Mouse (Mus musculus) liver, postnatal 0 days (tissue): ENCODE results near the gene Trpm3. TPM values are rescaled to one million over a fixed set of nuclear protein-coding genes. Genes with fewer than 3 reads are reported as not detected.
A peak's percentile ranks its signal among the peaks of the same experiment; 100 is the strongest.

Source experiments
- ATAC-seq: fragments of 200-750 bp; cut with Nextera tagmentation; 2 replicates; pipeline ENCODE4 v1.8.0; 2017; ENCODE audit warnings: mild to moderate bottlenecking, moderate library complexity
- DNase-seq: peaks from one replicate; pipeline ENCODE4 v3.0.0-alpha.2; 2016
- H3K27ac ChIP-seq: fragments of 300-500 bp; sonication (generic); 2 replicates; pipeline ENCODE4 v1.5.1; 2014; ENCODE audit warnings: antibody characterized with exemption, moderate library complexity, mild to moderate bottlenecking, low read depth
- H3K27me3 ChIP-seq: fragments of 300-500 bp; sonication (generic); 2 replicates; pipeline ENCODE4 v1.6.1; 2014; ENCODE audit warnings: low read length, control low read depth, mixed read lengths; ENCODE audit not compliant: insufficient read depth
- H3K36me3 ChIP-seq: fragments of 300-500 bp; sonication (generic); replicated peaks from 2 replicates; pipeline ENCODE4 v1.6.1; 2014; ENCODE audit warnings: mild to moderate bottlenecking, control low read depth, low read length, moderate library complexity, mixed read lengths; ENCODE audit not compliant: insufficient read depth
- H3K4me1 ChIP-seq: fragments of 300-500 bp; sonication (generic); 2 replicates; pipeline ENCODE4 v1.6.1; 2014; ENCODE audit warnings: antibody characterized with exemption, mild to moderate bottlenecking, control low read depth; ENCODE audit not compliant: insufficient read depth
- H3K4me2 ChIP-seq: fragments of 300-500 bp; sonication (generic); 2 replicates; pipeline ENCODE4 v1.6.1; 2014; ENCODE audit warnings: low read depth, mild to moderate bottlenecking, low read length, moderate library complexity, mixed read lengths
- H3K4me3 ChIP-seq: fragments of 300-500 bp; sonication (generic); 2 replicates; pipeline ENCODE4 v1.5.1; 2014; ENCODE audit warnings: low read depth, low read length
- H3K9ac ChIP-seq: fragments of 300-500 bp; sonication (generic); replicated peaks from 2 replicates; pipeline ENCODE4 v1.6.1; 2014; ENCODE audit warnings: mild to moderate bottlenecking, moderate library complexity
- H3K9me3 ChIP-seq: fragments of 300-500 bp; sonication (generic); 2 replicates; pipeline ENCODE4 v1.6.1; 2016; ENCODE audit warnings: mild to moderate bottlenecking, control low read depth, low read length, mixed read lengths
- CTCF ChIP-seq: sonication (generic); IDR thresholded peaks from 2 replicates; pipeline ENCODE4 v1.5.1; 2016; ENCODE audit warnings: antibody characterized with exemption, low read depth
- EP300 ChIP-seq: IDR thresholded peaks from 2 replicates; pipeline ENCODE4 v1.6.1; 2016; ENCODE audit warnings: antibody characterized with exemption, low read depth, mild to moderate bottlenecking
- WGBS: fragments of 180-500 bp; shearing (Covaris S2); extraction: QIAGEN DNeasy Blood & Tissue Kit; methylation state at CpG from one replicate; pipeline ENCODE4 v1.1.7; 2014; ENCODE audit not compliant: insufficient replicate concordance; 5-methylcytosine and 5-hydroxymethylcytosine counted together
- polyA plus RNA-seq: library from polyadenylated mRNA; unstranded; fragments of >200 nt; fragmentation: Nextera tagmentation; extraction: Ambion mirVana; gene quantifications from 2 replicates; pipeline ENCODE4 v1.2.1, GENCODE M21; 2015

The Trpm3 gene
- polyA plus RNA-seq, 1 experiment from 2014 or later = 0.02 TPM

DNA sequence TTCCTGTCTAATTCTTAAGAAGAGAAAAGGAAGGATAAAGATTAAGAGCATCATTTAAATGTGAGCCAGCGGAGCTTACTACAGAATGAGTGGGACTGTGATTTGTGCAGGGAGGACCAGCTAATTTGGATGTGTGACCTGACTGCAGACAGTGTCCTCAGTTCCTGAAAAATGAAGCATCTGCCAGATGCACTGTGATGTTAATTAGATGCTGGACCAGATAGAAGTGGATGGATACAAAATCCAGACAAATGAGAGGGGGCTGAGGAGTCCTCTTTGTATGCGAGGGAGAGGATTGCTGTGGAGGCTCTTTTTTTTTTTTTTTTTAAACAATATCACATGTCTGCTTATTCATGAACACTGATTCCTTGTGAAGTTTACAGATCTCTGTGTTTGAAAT, 83.7 kb downstream of the Trpm3 start:
- H3K4me2 ChIP-seq = no peak overlapping the region
- H3K4me3 ChIP-seq = no peak overlapping the region
- no peaks in the 10 kb centered on the region for H3K9me3 ChIP-seq
- TF ChIP-seq CTCF (no peak), EP300 (no peak)
- no peaks in the 10 kb centered on the region for H3K27me3 ChIP-seq
- H3K9ac ChIP-seq = no peak overlapping the region
- DNase-seq (no peak), ATAC-seq (no peak)
- H3K27ac ChIP-seq = no peak overlapping the region
- WGBS = 78% methylated on average over 2 of the region's 2 CpGs
- no peaks in the 10 kb centered on the region for H3K4me1 ChIP-seq
- H3K36me3 ChIP-seq = no peaks in the 10 kb centered on the region

DNA sequence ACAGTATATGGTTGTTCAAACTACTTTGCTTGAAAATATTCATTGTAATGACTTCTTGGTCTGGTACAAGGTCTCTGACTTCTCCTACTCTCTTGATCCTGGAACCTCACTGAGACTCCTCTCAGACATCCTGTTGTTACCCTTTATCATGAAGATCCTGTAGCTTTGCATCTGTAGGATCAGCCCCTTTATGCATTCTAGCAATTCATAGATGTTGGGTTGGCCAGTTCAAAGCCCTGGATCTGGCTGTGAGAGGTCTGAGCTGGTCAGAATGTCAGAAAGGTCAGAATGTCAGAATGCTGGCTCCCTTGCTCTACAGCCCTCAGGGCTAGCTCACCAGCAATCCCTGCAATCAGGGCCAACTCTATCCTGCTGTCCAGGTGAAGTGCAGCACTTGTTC, 95.3 kb downstream of the Trpm3 start:
- Histone ChIP-seq H3K9ac (no peak overlapping the region), H3K4me1 (no peaks in the 10 kb centered on the region), H3K36me3 (no peaks in the 10 kb centered on the region), H3K4me2 (no peak overlapping the region), H3K27me3 (no peaks in the 10 kb centered on the region), H3K27ac (no peak overlapping the region), H3K9me3 (no peaks in the 10 kb centered on the region), H3K4me3 (no peak overlapping the region)
- ATAC-seq = no peak
- no peak for DNase-seq
- TF ChIP-seq EP300 = no peak
- TF ChIP-seq CTCF = no peak

DNA sequence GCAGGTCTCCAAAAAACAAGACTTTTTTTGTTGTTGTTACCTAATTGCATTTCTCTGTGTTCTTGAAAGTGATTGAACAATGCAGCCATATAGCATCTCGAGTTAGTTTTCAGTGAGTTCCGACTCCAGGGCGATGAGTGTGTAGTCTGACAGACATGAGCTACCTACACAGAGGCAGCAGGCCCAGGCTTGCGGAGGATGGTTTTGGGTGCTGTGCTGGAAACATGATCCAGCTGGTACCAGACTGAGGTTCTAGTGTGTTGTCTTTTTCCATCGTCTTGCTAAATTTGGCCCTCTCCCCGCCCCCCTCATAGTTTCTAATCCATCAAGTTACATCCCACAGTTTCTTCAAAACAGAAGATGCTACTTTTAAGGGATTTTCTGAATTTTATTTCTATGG, 110.2 kb downstream of the Trpm3 start:
- H3K36me3 ChIP-seq = no peaks in the 10 kb centered on the region
- no peaks in the 10 kb centered on the region for H3K9me3 ChIP-seq
- no peaks in the 10 kb centered on the region for H3K4me1 ChIP-seq
- DNase-seq = no peak
- no peaks in the 10 kb centered on the region for H3K27me3 ChIP-seq
- no peak overlapping the region for H3K4me3 ChIP-seq
- H3K9ac ChIP-seq = no peak overlapping the region
- no peak overlapping the region for H3K27ac ChIP-seq
- 79% methylated on average over 6 of the region's 6 CpGs for WGBS
- TF ChIP-seq EP300 = no peak
- TF ChIP-seq CTCF = no peak
- no peak overlapping the region for H3K4me2 ChIP-seq
- no peak for ATAC-seq

DNA sequence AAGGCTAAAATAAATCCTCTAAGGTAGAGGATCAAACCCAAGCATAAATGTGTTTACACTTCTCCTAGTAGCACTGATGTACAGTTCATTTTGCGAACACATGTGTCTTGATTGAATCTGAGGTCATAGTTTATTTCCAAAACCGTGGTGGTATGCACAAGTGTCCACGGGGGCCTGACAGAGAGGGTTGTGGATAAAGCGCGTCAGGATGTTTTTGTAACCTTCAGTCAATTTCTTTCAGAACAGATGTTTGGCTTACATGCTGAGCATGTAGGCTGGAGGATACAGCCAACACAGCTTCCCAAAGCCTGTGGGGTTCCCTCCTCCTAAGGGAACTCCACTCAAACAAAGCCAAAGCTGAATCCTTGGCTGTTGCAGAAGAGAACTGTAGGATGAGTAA, 134.1 kb downstream of the Trpm3 start:
- no peak overlapping the region for H3K4me2 ChIP-seq
- H3K9me3 ChIP-seq = no peaks in the 10 kb centered on the region
- DNase-seq = no peak
- H3K27me3 ChIP-seq = no peaks in the 10 kb centered on the region
- ATAC-seq = no peak
- no peaks in the 10 kb centered on the region for H3K36me3 ChIP-seq
- H3K27ac ChIP-seq = no peak overlapping the region
- no peaks in the 10 kb centered on the region for H3K4me1 ChIP-seq
- no peak for TF ChIP-seq CTCF
- no peak for TF ChIP-seq EP300
- no peak overlapping the region for H3K9ac ChIP-seq
- no peak overlapping the region for H3K4me3 ChIP-seq
- 70% methylated on average over 5 of the region's 5 CpGs for WGBS

DNA sequence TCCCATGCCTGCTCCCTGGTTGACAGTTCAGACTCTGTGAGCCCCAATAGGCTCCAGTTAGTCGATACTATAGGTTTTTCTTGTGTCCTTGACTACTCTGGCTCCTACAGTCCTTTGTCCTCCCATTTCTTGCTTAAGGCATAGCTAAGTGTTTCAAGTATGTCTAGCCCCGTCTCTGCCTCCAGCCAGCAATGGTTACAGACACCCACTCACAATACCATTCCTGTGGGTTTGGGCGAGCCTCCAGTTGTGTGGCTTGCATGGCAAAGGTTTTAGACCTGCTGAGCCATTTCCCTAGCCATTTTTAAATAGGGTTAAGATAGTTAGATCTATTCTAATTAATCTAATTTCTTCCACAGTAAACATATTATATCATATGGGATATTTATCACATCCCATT, 145.8 kb downstream of the Trpm3 start:
- no peaks in the 10 kb centered on the region for H3K9me3 ChIP-seq
- H3K4me3 ChIP-seq = no peak overlapping the region
- no peaks in the 10 kb centered on the region for H3K4me1 ChIP-seq
- no peaks in the 10 kb centered on the region for H3K27me3 ChIP-seq
- 63% methylated on average over 3 of the region's 3 CpGs for WGBS
- H3K27ac ChIP-seq = no peak overlapping the region
- no peak overlapping the region for H3K9ac ChIP-seq
- TF ChIP-seq EP300 (no peak), CTCF (no peak)
- no peaks in the 10 kb centered on the region for H3K36me3 ChIP-seq
- no peak for ATAC-seq
- no peak overlapping the region for H3K4me2 ChIP-seq
- no peak for DNase-seq

DNA sequence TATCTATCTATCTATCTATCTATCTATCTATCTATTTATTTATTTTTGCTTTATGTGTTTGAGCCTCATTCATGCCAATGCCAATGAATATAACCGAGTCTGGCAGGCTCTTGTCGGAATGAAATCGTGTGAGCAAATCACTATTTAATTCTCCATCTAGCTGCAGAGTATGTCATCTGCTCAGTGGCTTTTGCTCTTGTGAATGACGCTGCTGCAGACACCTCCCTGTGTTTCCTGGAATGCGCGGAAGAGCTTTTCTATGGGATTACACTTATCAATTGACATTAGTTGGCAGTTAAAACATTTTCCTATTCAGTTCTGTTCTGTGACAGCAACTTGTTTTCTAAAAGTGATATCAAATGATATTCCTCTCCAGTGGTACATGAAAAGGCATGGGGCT, 153.8 kb downstream of the Trpm3 start:
- WGBS = 80% methylated on average over 6 of the region's 6 CpGs
- no peaks in the 10 kb centered on the region for H3K9me3 ChIP-seq
- ATAC-seq = no peak
- H3K4me1 ChIP-seq = no peaks in the 10 kb centered on the region
- no peak overlapping the region for H3K9ac ChIP-seq
- DNase-seq = no peak
- no peaks in the 10 kb centered on the region for H3K27me3 ChIP-seq
- TF ChIP-seq CTCF = no peak
- no peak for TF ChIP-seq EP300
- no peak overlapping the region for H3K27ac ChIP-seq
- no peaks in the 10 kb centered on the region for H3K36me3 ChIP-seq
- H3K4me2 ChIP-seq = no peak overlapping the region
- H3K4me3 ChIP-seq = no peak overlapping the region

DNA sequence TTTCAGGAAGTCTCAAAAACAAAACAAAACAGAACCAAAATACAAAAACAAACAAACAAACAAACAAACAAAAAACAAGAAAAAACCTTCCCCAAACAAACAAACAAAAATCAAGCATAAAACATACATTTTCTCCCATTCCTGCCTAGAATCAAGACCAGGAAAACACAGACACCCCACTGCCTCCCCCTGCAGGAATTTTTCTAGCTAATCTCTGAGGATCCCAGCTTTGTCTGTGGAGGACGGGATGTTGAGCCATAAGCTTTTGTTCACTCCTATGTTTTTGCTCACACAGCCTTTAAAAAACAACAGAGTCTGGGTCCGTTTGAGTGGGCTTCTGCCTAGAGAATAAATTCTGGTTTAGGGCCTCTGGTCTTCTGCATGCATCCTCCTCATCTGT, 162.1 kb downstream of the Trpm3 start:
- Histone ChIP-seq H3K4me3 (no peak overlapping the region), H3K4me2 (no peak overlapping the region), H3K36me3 (no peaks in the 10 kb centered on the region), H3K4me1 (no peaks in the 10 kb centered on the region), H3K27ac (no peak overlapping the region), H3K9me3 (no peaks in the 10 kb centered on the region), H3K27me3 (no peaks in the 10 kb centered on the region), H3K9ac (no peak overlapping the region)
- 54% methylated on average over 2 of the region's 2 CpGs for WGBS
- DNase-seq = no peak
- no peak for ATAC-seq
- TF ChIP-seq EP300 (no peak), CTCF (peak; percentile 25; the same call in 1 of the 2 replicates)
